8 mouse cellular contexts compared by ENCODE assay signal in genomic region chr8:109736819-109737218, GRCm38 (mm10). TPM values are rescaled to one million over a fixed set of nuclear protein-coding genes. Genes with fewer than 3 reads are reported as not detected.
DNase-seq lines count a peak whose midpoint lies in the region; ATAC-seq and TF ChIP-seq lines count a peak whose summit lies in the region.

No protein-coding gene starts in this region.

- no peak for TF ChIP-seq EP300 in heart, postnatal 0 days (IDR thresholded peaks at IDR 0.05; ENCODE audit: low read depth)

- 8% methylated on average over 8 of the region's 8 CpGs for whole genome bisulfite sequencing in heart, embryonic 13.5 days
- WGBS in heart, postnatal 0 days = 4% methylated on average over 8 of the region's 8 CpGs

- H3K9me3 ChIP-seq in heart, embryonic 13.5 days = no peaks in the 10 kb centered on the region
- H3K9me3 ChIP-seq in heart, postnatal 0 days (replicated peaks; ENCODE audit: control insufficient read depth, low read length) = no peaks in the 10 kb centered on the region

- no peak for DNase-seq in heart, postnatal 25 days (ENCODE audit: low spot score)
- peak; percentile 25 for DNase-seq in adipocyte (ENCODE audit: low spot score)
- DNase-seq in heart, postnatal 0 days (ENCODE audit: low spot score) = no peak
- DNase-seq in gastrocnemius, postnatal 36 days = no peak
- DNase-seq in cerebellum, postnatal 36 days = no peak
- DNase-seq in thymus, postnatal 14 days = no peak

- intact Hi-C loops in heart, postnatal 25 days (cut with DNase I) = no loop called here
- intact Hi-C loops in gastrocnemius, postnatal 36 days (cut with DNase I) = no loop called here

- peak overlapping the region; percentile 98 for H3K4me2 ChIP-seq in heart, embryonic 13.5 days
- peak overlapping the region; percentile 84 for H3K4me2 ChIP-seq in heart, postnatal 0 days (ENCODE audit: low read depth, low read length)

- no peak for ATAC-seq in heart, embryonic 13.5 days (ENCODE audit: extremely low read depth, insufficient number of reproducible peaks, low FRiP score, low TSS enrichment)
- no peak; the same call in 1 of the 2 replicates for ATAC-seq in heart, postnatal 0 days (ENCODE audit: insufficient read depth, low read depth)
- ATAC-seq in megakaryocyte, adult 5-6 weeks (ENCODE audit: poor library complexity, severe bottlenecking) = peak; percentile 28

- H3K4me3 ChIP-seq in heart, embryonic 13.5 days = peak overlapping the region; percentile 100
- H3K4me3 ChIP-seq in heart, postnatal 0 days (ENCODE audit: low read depth, low read length) = peak overlapping the region; percentile 96

- H3K27ac ChIP-seq in heart, embryonic 13.5 days (replicated peaks) = peak overlapping the region; percentile 85
- peak overlapping the region; percentile 82 for H3K27ac ChIP-seq in heart, postnatal 0 days (ENCODE audit: low read depth)

- H3K36me3 ChIP-seq in heart, embryonic 13.5 days = peaks cover 31% of the 10 kb centered on the region
- peaks cover 27% of the 10 kb centered on the region for H3K36me3 ChIP-seq in heart, postnatal 0 days (replicated peaks; ENCODE audit: control insufficient read depth, insufficient read depth, low read length)

- H3K9ac ChIP-seq in heart, embryonic 13.5 days = peak overlapping the region; percentile 99
- H3K9ac ChIP-seq in heart, postnatal 0 days (replicated peaks; ENCODE audit: low read depth, low read length) = peak overlapping the region; percentile 97

- H3K4me1 ChIP-seq in heart, embryonic 13.5 days = peaks cover 18% of the 10 kb centered on the region
- peaks cover 7% of the 10 kb centered on the region; the same call in 1 of the 2 replicates for H3K4me1 ChIP-seq in heart, postnatal 0 days (ENCODE audit: control insufficient read depth, insufficient read depth)

- no peak for TF ChIP-seq CTCF in heart, postnatal 0 days (IDR thresholded peaks at IDR 0.05; ENCODE audit: low read depth)

- H3K27me3 ChIP-seq in heart, embryonic 13.5 days (replicated peaks) = no peaks in the 10 kb centered on the region
- H3K27me3 ChIP-seq in heart, postnatal 0 days (ENCODE audit: control insufficient read depth, insufficient read depth, low read length) = no peaks in the 10 kb centered on the region

RNA-seq across cellular contexts. Expression of gene Atxn1l, which starts 0.7 kb away (rescaled TPM):
- 4.3 and 4.4 TPM in 2 replicates for polyA plus RNA-seq in heart, embryonic 13.5 days (2015; fragmentation: Nextera tagmentation; extraction: Ambion mirVana)
- 10 to 100 TPM; 20.1 to 20.5 TPM for total RNA-seq in heart, postnatal 25 days (2021)
- 12.6 and 13.8 TPM in 2 replicates for total RNA-seq in heart, postnatal 0 days (2014; rRNA removed; ENCODE audit: low replicate concordance)
- polyA plus RNA-seq in heart, postnatal 0 days (2015; fragmentation: Nextera tagmentation; extraction: Ambion mirVana) = 2.4 and 3.3 TPM in 2 replicates
- 14.5 and 15.0 TPM in 2 replicates for total RNA-seq in megakaryocyte, adult 5-6 weeks (2015)
- total RNA-seq in megakaryocyte, adult 5-6 weeks (2017) = 17.7 and 21.3 TPM in 2 replicates
- 10 to 100 TPM; 17.3 to 19.7 TPM for total RNA-seq in gastrocnemius, postnatal 36 days (2021)

RNA-seq across cellular contexts. Expression of gene Zfp821, which starts 31.5 kb away (rescaled TPM):
- polyA plus RNA-seq in heart, embryonic 13.5 days (2015; fragmentation: Nextera tagmentation; extraction: Ambion mirVana) = 18.4 and 19.4 TPM in 2 replicates
- 1 to 10 TPM; 6.1 to 7.3 TPM for total RNA-seq in heart, postnatal 25 days (2021)
- total RNA-seq in heart, postnatal 0 days (2014; rRNA removed; ENCODE audit: low replicate concordance) = 14.8 and 21.4 TPM in 2 replicates
- polyA plus RNA-seq in heart, postnatal 0 days (2015; fragmentation: Nextera tagmentation; extraction: Ambion mirVana) = 11.6 and 12.2 TPM in 2 replicates
- 4.7 and 6.0 TPM in 2 replicates for total RNA-seq in megakaryocyte, adult 5-6 weeks (2015)
- total RNA-seq in megakaryocyte, adult 5-6 weeks (2017) = 8.4 and 9.3 TPM in 2 replicates
- total RNA-seq in gastrocnemius, postnatal 36 days (2021) = 1 to 10 TPM; 4.3 to 5.9 TPM

RNA-seq across cellular contexts. Expression of gene Ap1g1, which starts 41.5 kb away (rescaled TPM):
- 26.5 and 26.6 TPM in 2 replicates for polyA plus RNA-seq in heart, embryonic 13.5 days (2015; fragmentation: Nextera tagmentation; extraction: Ambion mirVana)
- total RNA-seq in heart, postnatal 25 days (2021) = 10 to 100 TPM; 38.0 to 41.4 TPM
- 23.7 and 24.6 TPM in 2 replicates for total RNA-seq in heart, postnatal 0 days (2014; rRNA removed; ENCODE audit: low replicate concordance)
- polyA plus RNA-seq in heart, postnatal 0 days (2015; fragmentation: Nextera tagmentation; extraction: Ambion mirVana) = 13.5 and 14.4 TPM in 2 replicates
- 80.6 and 85.2 TPM in 2 replicates for total RNA-seq in megakaryocyte, adult 5-6 weeks (2015)
- 68.4 and 80.5 TPM in 2 replicates for total RNA-seq in megakaryocyte, adult 5-6 weeks (2017)
- 10 to 100 TPM; 26.7 to 31.0 TPM for total RNA-seq in gastrocnemius, postnatal 36 days (2021)

RNA-seq across cellular contexts. Expression of gene Ist1, which starts 43.8 kb away (rescaled TPM):
- polyA plus RNA-seq in heart, embryonic 13.5 days (2015; fragmentation: Nextera tagmentation; extraction: Ambion mirVana) = 81.0 and 84.8 TPM in 2 replicates
- total RNA-seq in heart, postnatal 25 days (2021) = 10 to 100 TPM; 36.7 to 45.7 TPM
- 65.3 and 69.7 TPM in 2 replicates for total RNA-seq in heart, postnatal 0 days (2014; rRNA removed; ENCODE audit: low replicate concordance)
- polyA plus RNA-seq in heart, postnatal 0 days (2015; fragmentation: Nextera tagmentation; extraction: Ambion mirVana) = 70.5 and 73.2 TPM in 2 replicates
- 88.7 and 95.1 TPM in 2 replicates for total RNA-seq in megakaryocyte, adult 5-6 weeks (2015)
- 97.5 and 108 TPM in 2 replicates for total RNA-seq in megakaryocyte, adult 5-6 weeks (2017)
- total RNA-seq in gastrocnemius, postnatal 36 days (2021) = 10 to 100 TPM; 25.4 to 31.4 TPM
